Mouse (Mus musculus) left cerebral cortex, adult 6 months (tissue): ENCODE results near the gene Cyp11a1. TPM values are rescaled to one million over a fixed set of nuclear protein-coding genes. Genes with fewer than 3 reads are reported as not detected.

ENCODE experiments used
- long read RNA-seq, 2 experiments: library from polyadenylated mRNA; unstranded; transcript quantifications; one replicate each; pipeline ENCODE4 v2.0.0; 2019 to 2020
- polyA plus RNA-seq: library from polyadenylated mRNA; unstranded; fragments of <200 nt; fragmentation: Nextera tagmentation; gene quantifications from 2 replicates; pipeline ENCODE4 v1.2.3, GENCODE M21; 2021

Gene Cyp11a1
- 2.4 and 2.5 TPM in 2 replicates for polyA plus RNA-seq
- long read RNA-seq, experiment 1, partial matches to known transcripts = 2 of 22 reads
- long read RNA-seq, experiment 1, other reads (novel, unspliced or antisense) = 20 of 22 reads
- long read RNA-seq, experiment 2, partial matches to known transcripts = 2 of 4 reads
- long read RNA-seq, experiment 2, other reads (novel, unspliced or antisense) = 2 of 4 reads

GRCm38 (mm10) chr9:58005753-58006461 is at the start of gene Cyp11a1:
Gene Cyp11a1 (plus strand): TSS chr9:58006411.

GRCm38 (mm10) chr9:58063531-58063930 is 57.3 kb downstream of the Cyp11a1 start, which contains the start of gene Stra6:
Gene Stra6 (plus strand): TSS chr9:58063788.

Other genes starting within 250 kb of the Cyp11a1 start
- gene Clk3, start 240.6 kb upstream of the Cyp11a1 start, polyA plus RNA-seq = 34.3 and 39.4 TPM in 2 replicates
- 2.2 and 2.8 TPM in 2 replicates for gene Arid3b, start 169.6 kb upstream of the Cyp11a1 start, polyA plus RNA-seq
- 163 and 242 TPM in 2 replicates for gene Ubl7, start 95.4 kb upstream of the Cyp11a1 start, polyA plus RNA-seq
- gene Sema7a, start 66.3 kb upstream of the Cyp11a1 start, polyA plus RNA-seq = 22.3 and 36.1 TPM in 2 replicates
- gene Stra6, start 57.4 kb downstream of the Cyp11a1 start, polyA plus RNA-seq = 2.7 and 5.9 TPM in 2 replicates
- gene Ccdc33, start 112.4 kb downstream of the Cyp11a1 start, polyA plus RNA-seq = 0.92 and 1.6 TPM in 2 replicates
- gene Islr, start 197.9 kb downstream of the Cyp11a1 start, polyA plus RNA-seq = 12.6 and 13.0 TPM in 2 replicates
- gene Islr2, start 197.9 kb downstream of the Cyp11a1 start, polyA plus RNA-seq = 4.8 and 6.8 TPM in 2 replicates
- 5.1 and 6.0 TPM in 2 replicates for gene Pml, start 243.4 kb downstream of the Cyp11a1 start, polyA plus RNA-seq
- 73.1 and 91.1 TPM in 2 replicates for gene Stoml1, start 246.8 kb downstream of the Cyp11a1 start, polyA plus RNA-seq